Mouse (Mus musculus) lung, postnatal 0 days (tissue): ENCODE measurements around the gene Alkal2.

Source experiments
- CTCF ChIP-seq: IDR thresholded peaks from 2 replicates; pipeline ENCODE4 v1.5.1; 2016; ENCODE audit warnings: antibody characterized with exemption, mild to moderate bottlenecking
- EP300 ChIP-seq: IDR thresholded peaks from 2 replicates; pipeline ENCODE4 v1.6.1; 2016; ENCODE audit warnings: antibody characterized with exemption, mild to moderate bottlenecking, control low read depth

GRCm38 (mm10) chr12:30922401-30922800 is 38.3 kb downstream of the Alkal2 start:
- TF ChIP-seq CTCF (no peak), EP300 (no peak)
